ENCODE assay signal across 9 mouse cellular contexts in genomic region chr11:96318368-96319070, GRCm38 (mm10). TPM values are rescaled to one million over a fixed set of nuclear protein-coding genes. Genes with fewer than 3 reads are reported as not detected.
DNase-seq lines count a peak whose midpoint lies in the region; ATAC-seq and TF ChIP-seq lines count a peak whose summit lies in the region.
"Had no signal": no experiment of that assay in that cellular context is flagged by ENCODE, and none has a peak within 500 bp of the region (broad histone marks: within the 10 kb centered on the region; RNA-seq: fewer than 3 reads in every experiment).

No protein-coding gene starts in this region.

- no peak overlapping the region for H3K9ac ChIP-seq in ES-E14 (ENCODE audit: insufficient read depth, low read depth, low read length, poor library complexity, severe bottlenecking)
- peak overlapping the region; percentile 49 for H3K9ac ChIP-seq in heart, embryonic 15.5 days
- peak overlapping the region; percentile 88 for H3K9ac ChIP-seq in stomach, embryonic 16.5 days (ENCODE audit: low read length)

- no peak for TF ChIP-seq CTCF in cerebellum, adult 2 months (IDR thresholded peaks at IDR 0.05; ENCODE audit: borderline replicate concordance, insufficient read depth, low read depth, low read length)

- H3K27ac ChIP-seq in ES-E14 (ENCODE audit: insufficient read depth, low read depth, low read length, poor library complexity, severe bottlenecking) = no peak overlapping the region
- H3K27ac ChIP-seq in heart, embryonic 15.5 days = peak overlapping the region; percentile 80
- H3K27ac ChIP-seq in stomach, embryonic 16.5 days (ENCODE audit: low read length) = peak overlapping the region; percentile 98
- H3K27ac ChIP-seq in cerebellum, adult 2 months (ENCODE audit: insufficient read depth, low read length) = no peak overlapping the region

- no peak for TF ChIP-seq POLR2A in cerebellum, adult 2 months (IDR thresholded peaks at IDR 0.05; ENCODE audit: borderline replicate concordance, insufficient read depth, low read length)

- peaks cover 100% of the 10 kb centered on the region for H3K27me3 ChIP-seq in heart, embryonic 15.5 days
- no peaks in the 10 kb centered on the region; the same call in 1 of the 2 replicates for H3K27me3 ChIP-seq in stomach, embryonic 16.5 days (ENCODE audit: control insufficient read depth, insufficient read depth, low read length)
- H3K27me3 ChIP-seq in cerebellum, adult 2 months (ENCODE audit: control insufficient read depth, insufficient read depth, low read length) = peaks cover 14% of the 10 kb centered on the region; the same call in 1 of the 2 replicates

- WGBS in heart, embryonic 15.5 days = under 1% methylated on average over 41 of the region's 45 CpGs
- under 1% methylated on average over 45 of the region's 45 CpGs for WGBS in stomach, embryonic 16.5 days
- WGBS in cerebellum, adult 2 months = under 1% methylated on average over 45 of the region's 45 CpGs

- no peak for DNase-seq in ES-E14 (ENCODE audit: low read depth, low spot score)
- DNase-seq in embryo, embryonic 10 days (ENCODE audit: low spot score) = peak; percentile 89
- peak; percentile 92 for DNase-seq in kidney, postnatal 14 days
- no peak for DNase-seq in cerebellum, adult 2 months
- DNase-seq in cerebellum, postnatal 4 days (ENCODE audit: low spot score in 2 of 2) = no peak

- peak; percentile 52; the same call in 1 of the 2 replicates for ATAC-seq in heart, embryonic 15.5 days (replicated peaks; ENCODE audit: insufficient number of reproducible peaks, insufficient read depth, low FRiP score, low read depth)
- ATAC-seq in megakaryocyte, adult 5-6 weeks (ENCODE audit: poor library complexity, severe bottlenecking) = peak; percentile 75
- peak; percentile 78 for ATAC-seq in stomach, embryonic 16.5 days (ENCODE audit: insufficient read depth, low FRiP score)

- peak overlapping the region; percentile 61 for H3K4me2 ChIP-seq in heart, embryonic 15.5 days
- peak overlapping the region; percentile 87 for H3K4me2 ChIP-seq in stomach, embryonic 16.5 days (ENCODE audit: low read depth, low read length)

- no peaks in the 10 kb centered on the region for H3K4me1 ChIP-seq in ES-E14 (ENCODE audit: control insufficient read depth in 2 of 2, insufficient read depth in 2 of 2, low read length in 2 of 2, poor library complexity in 1 of 2)
- H3K4me1 ChIP-seq in heart, embryonic 15.5 days (replicated peaks) = peaks cover 13% of the 10 kb centered on the region
- H3K4me1 ChIP-seq in stomach, embryonic 16.5 days (ENCODE audit: control insufficient read depth, insufficient read depth, low read length) = 0 out of 2 replicates have a peak, but pooled peaks cover 3% of the 10 kb centered on the region
- H3K4me1 ChIP-seq in cerebellum, adult 2 months (ENCODE audit: control insufficient read depth, insufficient read depth, low read length) = no peaks in the 10 kb centered on the region

- H3K9me3 ChIP-seq in ES-E14 (ENCODE audit: control insufficient read depth, insufficient read depth, low read depth, low read length) = no peaks in the 10 kb centered on the region
- H3K9me3 ChIP-seq in heart, embryonic 15.5 days (replicated peaks) = no peaks in the 10 kb centered on the region
- H3K9me3 ChIP-seq in stomach, embryonic 16.5 days (replicated peaks; ENCODE audit: control insufficient read depth, low read length) = no peaks in the 10 kb centered on the region

- peak overlapping the region; percentile 48 to 65 for H3K4me3 ChIP-seq in ES-E14 (ENCODE audit: insufficient read depth in 1 of 2, low read depth in 1 of 2, low read length in 2 of 2, poor library complexity in 1 of 2, severe bottlenecking in 1 of 2)
- peak overlapping the region; percentile 49 for H3K4me3 ChIP-seq in heart, embryonic 15.5 days
- peak overlapping the region; percentile 63 for H3K4me3 ChIP-seq in stomach, embryonic 16.5 days (replicated peaks; ENCODE audit: low read length)
- no peak overlapping the region for H3K4me3 ChIP-seq in cerebellum, adult 2 months (replicated peaks; ENCODE audit: insufficient read depth, low read depth, low read length)

- in situ Hi-C loops in ES-E14 (cut with MboI; ENCODE audit: low sequenced_read_pairs in 2 of 2, unreplicated experiment in 2 of 2) = no loop called here

- H3K36me3 ChIP-seq in ES-E14 (ENCODE audit: control insufficient read depth, insufficient read depth, low read length, poor library complexity, severe bottlenecking) = no peaks in the 10 kb centered on the region
- H3K36me3 ChIP-seq in heart, embryonic 15.5 days = no peaks in the 10 kb centered on the region
- H3K36me3 ChIP-seq in stomach, embryonic 16.5 days (ENCODE audit: control insufficient read depth, insufficient read depth, low read length) = no peaks in the 10 kb centered on the region

TF ChIP-seq in ES-E14, 5 proteins besides CTCF, POLR2A, EP300 and RAD21:
- TF ChIP-seq CHD2 (IDR thresholded peaks at IDR 0.05; ENCODE audit: low read depth, low read length) (no peak), HCFC1 (IDR thresholded peaks at IDR 0.05; ENCODE audit: borderline replicate concordance, insufficient read depth, low read length) (no peak), ZC3H11A (IDR thresholded peaks at IDR 0.05; ENCODE audit: borderline replicate concordance, low read depth, low read length) (no peak), ZNF384 (IDR thresholded peaks at IDR 0.05; ENCODE audit: low read depth, low read length) (no peak), MAFK (IDR thresholded peaks at IDR 0.05; ENCODE audit: insufficient read depth, low read depth, low read length) (no peak)

RNA-seq across cellular contexts. Expression of gene Hoxb4, which starts 0.5 kb away (rescaled TPM):
- 0.21 and 1.2 TPM in 2 replicates for total RNA-seq in ES-E14 (2012; rRNA removed)
- 0.31 and 0.70 TPM in 2 replicates for polyA plus RNA-seq in heart, embryonic 15.5 days (2015; fragmentation: Nextera tagmentation; extraction: Ambion mirVana)
- total RNA-seq in megakaryocyte, adult 5-6 weeks (2015) = 2.9 and 3.4 TPM in 2 replicates
- total RNA-seq in megakaryocyte, adult 5-6 weeks (2017) = 3.7 and 4.0 TPM in 2 replicates
- polyA plus RNA-seq in stomach, embryonic 16.5 days (2015; fragmentation: Nextera tagmentation; extraction: Ambion mirVana) = 2.2 and 2.7 TPM in 2 replicates
- polyA plus RNA-seq in cerebellum, adult 2 months (2012; rRNA removed) = 1.5 TPM in 2 replicates

RNA-seq across cellular contexts. Expression of gene Hoxb3, which starts 4.6 kb away (rescaled TPM):
- total RNA-seq in ES-E14 (2012; rRNA removed) = 0.54 TPM in 1 of 2 replicates, not detected in the other
- 0.71 and 0.98 TPM in 2 replicates for polyA plus RNA-seq in heart, embryonic 15.5 days (2015; fragmentation: Nextera tagmentation; extraction: Ambion mirVana)
- total RNA-seq in megakaryocyte, adult 5-6 weeks (2015) = 0.75 and 1.4 TPM in 2 replicates
- total RNA-seq in megakaryocyte, adult 5-6 weeks (2017) = 0.12 and 0.44 TPM in 2 replicates
- polyA plus RNA-seq in stomach, embryonic 16.5 days (2015; fragmentation: Nextera tagmentation; extraction: Ambion mirVana) = 0.99 and 1.5 TPM in 2 replicates
- 5.4 and 5.5 TPM in 2 replicates for polyA plus RNA-seq in cerebellum, adult 2 months (2012; rRNA removed)

RNA-seq across cellular contexts. Expression of gene Hoxb5, which starts 15.4 kb away (rescaled TPM):
- total RNA-seq in ES-E14 (2012; rRNA removed) = 0.09 and 0.16 TPM in 2 replicates
- 1.4 and 3.3 TPM in 2 replicates for polyA plus RNA-seq in heart, embryonic 15.5 days (2015; fragmentation: Nextera tagmentation; extraction: Ambion mirVana)
- not detected in 2 replicates for total RNA-seq in megakaryocyte, adult 5-6 weeks (2015)
- not detected in 2 replicates for total RNA-seq in megakaryocyte, adult 5-6 weeks (2017)
- polyA plus RNA-seq in stomach, embryonic 16.5 days (2015; fragmentation: Nextera tagmentation; extraction: Ambion mirVana) = 13.8 TPM in 2 replicates
- polyA plus RNA-seq in cerebellum, adult 2 months (2012; rRNA removed) = 6.8 and 9.3 TPM in 2 replicates

RNA-seq across cellular contexts. Expression of gene Hoxb6, which starts 26.2 kb away (rescaled TPM):
- 0.22 and 0.26 TPM in 2 replicates for total RNA-seq in ES-E14 (2012; rRNA removed)
- polyA plus RNA-seq in heart, embryonic 15.5 days (2015; fragmentation: Nextera tagmentation; extraction: Ambion mirVana) = 0.49 and 1.2 TPM in 2 replicates
- total RNA-seq in megakaryocyte, adult 5-6 weeks (2015) = not detected in 2 replicates
- total RNA-seq in megakaryocyte, adult 5-6 weeks (2017) = not detected in 2 replicates
- polyA plus RNA-seq in stomach, embryonic 16.5 days (2015; fragmentation: Nextera tagmentation; extraction: Ambion mirVana) = 5.6 and 8.3 TPM in 2 replicates
- polyA plus RNA-seq in cerebellum, adult 2 months (2012; rRNA removed) = 1.5 and 3.2 TPM in 2 replicates
- total RNA-seq: heart, postnatal 36 days had no signal

RNA-seq across cellular contexts. Expression of gene Hoxb2, which starts 31.8 kb away (rescaled TPM):
- total RNA-seq in ES-E14 (2012; rRNA removed) = 0.62 TPM in 1 of 2 replicates, not detected in the other
- polyA plus RNA-seq in heart, embryonic 15.5 days (2015; fragmentation: Nextera tagmentation; extraction: Ambion mirVana) = 3.7 and 6.8 TPM in 2 replicates
- 0.09 TPM in 1 of 2 replicates, not detected in the other for total RNA-seq in megakaryocyte, adult 5-6 weeks (2015)
- total RNA-seq in megakaryocyte, adult 5-6 weeks (2017) = 0.77 TPM in 1 of 2 replicates, not detected in the other
- polyA plus RNA-seq in stomach, embryonic 16.5 days (2015; fragmentation: Nextera tagmentation; extraction: Ambion mirVana) = 9.1 and 11.5 TPM in 2 replicates
- polyA plus RNA-seq in cerebellum, adult 2 months (2012; rRNA removed) = 4.2 and 4.7 TPM in 2 replicates

Comparison
In these comparisons a context has a peak if more than half of its experiments do, and no peak if none do; other contexts are left out.
1. DNase-seq: peak in embryo, embryonic 10 days (single experiment) and kidney, postnatal 14 days (single experiment); none in ES-E14 (single experiment), cerebellum, adult 2 months (0 of 2) and cerebellum, postnatal 4 days (0 of 2).
2. H3K27ac ChIP-seq: peak in heart, embryonic 15.5 days (single experiment) and stomach, embryonic 16.5 days (single experiment); none in ES-E14 (single experiment) and cerebellum, adult 2 months (single experiment).
3. Peak in every context shown above with its lines, with median percentiles within 50 percentile points of each other: ATAC-seq.